Mouse (Mus musculus): ENCODE results near the gene Rhpn2.

DNA sequence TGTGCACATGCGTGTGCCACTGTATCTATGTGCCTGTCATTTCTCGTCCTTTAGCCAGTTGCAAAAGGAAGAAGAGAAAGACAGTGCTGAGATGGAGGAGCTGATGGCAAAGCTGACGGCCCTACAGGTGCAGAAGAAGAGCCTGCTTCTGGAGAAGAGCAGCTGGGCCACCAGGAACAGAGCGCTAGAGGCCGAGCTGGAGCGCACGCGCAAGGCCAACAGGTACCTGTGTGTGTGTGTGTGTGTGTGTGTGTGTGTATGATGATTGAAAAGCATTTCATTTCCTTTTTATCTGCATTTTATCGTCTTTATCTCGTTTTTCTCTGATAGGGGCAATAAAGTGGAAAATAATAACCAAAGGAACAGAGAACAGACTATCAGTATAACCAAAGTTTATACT is 94.2 kb downstream of the Rhpn2 start:
- TF ChIP-seq POLR2A (IDR thresholded peaks at IDR 0.05; ENCODE audit: insufficient read depth, low read depth, low read length) (no peak), CTCF (IDR thresholded peaks at IDR 0.05) (no peak), EP300 (IDR thresholded peaks at IDR 0.05; ENCODE audit: insufficient read depth, low read depth, low read length) (no peak)

Data from heart, adult 2 months (tissue).